Mouse (Mus musculus) CH12F3 (cell line): ENCODE data around the gene Syt5.
"Not testable (repeated sequence)": the region's sequence is repeated elsewhere in the genome, so short reads cannot be mapped to it uniquely, and the experiment has no call there.

Experiments
- in situ Hi-C: fragments of 300-500 bp; cut with MboI; formaldehyde crosslinking; loops from 2 replicates; pipeline ENCODE4 v1.14.3; 2020; ENCODE audit warnings: low sequenced_read_pairs

Syt5 gene

DNA sequence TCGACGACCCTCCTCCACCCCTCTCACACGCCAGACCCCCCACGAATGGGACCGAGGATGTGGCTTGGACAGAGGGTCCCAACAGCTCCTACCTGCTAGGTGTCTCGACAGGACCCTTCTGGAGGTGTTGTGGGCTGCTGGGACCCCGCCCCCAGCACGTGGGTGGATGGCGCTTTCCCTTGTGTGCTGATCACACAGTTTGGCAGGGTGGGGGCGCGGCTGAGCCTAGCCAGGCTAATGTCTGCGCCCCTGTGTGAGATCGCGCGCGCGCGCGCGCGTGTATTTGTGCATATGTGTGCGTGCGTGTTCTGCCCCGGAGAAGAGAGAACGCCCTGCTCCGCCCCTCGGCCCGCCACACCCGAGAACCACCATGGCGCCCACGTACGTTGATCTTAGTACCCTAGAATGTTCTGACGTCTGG, at the start of gene Syt5:
Gene Syt5, minus strand, starts transcription at position 321 of the 421 bp plus-strand sequence.
- in situ Hi-C loops, result no loop called here

DNA sequence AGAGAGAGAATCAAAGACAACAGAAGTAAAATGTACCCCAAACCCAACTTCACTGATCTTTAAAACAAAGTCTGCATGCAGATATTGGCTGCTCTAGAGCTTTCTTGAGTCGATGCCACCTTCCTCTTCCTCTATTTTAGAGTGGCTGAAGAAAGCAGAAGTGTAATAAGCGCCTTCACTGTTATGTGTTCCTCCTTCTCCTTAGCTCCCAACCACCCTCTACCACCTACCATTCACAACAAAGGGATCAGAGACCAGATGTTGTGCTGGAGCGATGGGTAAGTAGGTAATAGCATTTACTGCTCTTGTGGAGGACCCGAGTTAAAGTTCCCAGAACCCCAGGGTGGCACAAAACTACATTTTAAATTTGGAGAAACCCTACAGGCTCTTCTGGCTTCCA, 49.7 kb upstream of the Syt5 start:
- in situ Hi-C loops, result not testable (repeated sequence)

DNA sequence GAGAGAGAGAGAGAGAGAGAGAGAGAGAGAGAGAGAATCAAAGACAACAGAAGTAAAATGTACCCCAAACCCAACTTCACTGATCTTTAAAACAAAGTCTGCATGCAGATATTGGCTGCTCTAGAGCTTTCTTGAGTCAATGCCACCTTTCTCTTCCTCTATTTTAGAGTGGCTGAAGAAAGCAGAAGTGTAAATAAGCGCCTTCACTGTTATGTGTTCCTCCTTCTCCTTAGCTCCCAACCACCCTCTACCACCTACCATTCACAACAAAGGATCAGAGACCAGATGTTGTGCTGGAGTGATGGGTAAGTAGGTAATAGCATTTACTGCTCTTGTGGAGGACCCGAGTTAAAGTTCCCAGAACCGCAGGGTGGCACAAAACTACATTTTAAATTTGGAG, 34.1 kb upstream of the Syt5 start:
- in situ Hi-C loops, result not testable (repeated sequence)

DNA sequence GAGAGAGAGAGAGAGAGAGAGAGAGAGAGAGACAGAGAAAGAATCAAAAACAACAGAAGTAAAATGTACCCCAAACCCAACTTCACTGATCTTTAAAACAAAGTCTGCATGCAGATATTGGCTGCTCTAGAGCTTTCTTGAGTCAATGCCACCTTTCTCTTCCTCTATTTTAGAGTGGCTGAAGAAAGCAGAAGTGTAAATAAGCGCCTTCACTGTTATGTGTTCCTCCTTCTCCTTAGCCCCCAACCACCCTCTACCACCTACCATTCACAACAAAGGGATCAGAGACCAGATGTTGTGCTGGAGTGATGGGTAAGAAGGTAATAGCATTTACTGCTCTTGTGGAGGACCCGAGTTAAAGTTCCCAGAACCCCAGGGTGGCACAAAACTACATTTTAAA, 25.0 kb upstream of the Syt5 start:
- in situ Hi-C loops, result not testable (repeated sequence)

DNA sequence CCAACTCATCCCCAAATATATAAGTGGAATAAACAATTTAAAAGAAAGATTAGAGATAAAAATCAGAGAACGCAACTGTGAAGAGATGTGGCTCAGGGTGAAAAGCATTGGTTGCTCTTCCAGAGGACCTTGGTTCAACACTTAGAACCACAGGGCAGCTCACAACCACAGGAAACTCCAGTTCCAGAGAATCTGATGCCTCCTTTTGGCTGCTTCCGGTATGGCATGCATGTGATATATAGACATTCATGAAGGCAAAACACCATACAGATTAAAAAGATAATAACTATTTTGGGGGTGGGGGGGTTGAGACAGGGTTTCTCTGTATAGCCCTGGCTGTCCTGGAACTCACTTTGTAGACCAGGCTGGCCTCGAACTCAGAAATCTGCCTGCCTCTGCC, 15.3 kb upstream of the Syt5 start:
- in situ Hi-C loops, result no loop called here

DNA sequence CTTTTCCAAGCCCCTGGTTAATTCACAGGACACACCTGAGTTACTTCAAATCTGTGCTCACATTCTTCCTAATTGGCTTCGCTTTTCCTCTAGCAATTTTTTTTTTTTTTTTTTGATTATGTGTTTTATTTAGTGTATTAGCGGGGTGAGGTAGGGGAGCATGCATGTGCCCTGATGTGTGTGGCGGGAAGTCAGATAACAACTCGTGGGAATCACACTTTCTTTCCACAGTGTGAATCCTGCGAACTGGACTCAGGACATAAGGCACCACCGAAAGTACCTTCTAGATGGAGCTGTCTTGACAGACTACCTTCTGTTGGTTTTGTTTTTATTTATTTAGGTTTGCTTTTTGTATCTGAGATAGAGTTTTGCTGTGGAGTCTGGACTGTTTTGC, 9.8 kb upstream of the Syt5 start:
- in situ Hi-C loops, result no loop called here

DNA sequence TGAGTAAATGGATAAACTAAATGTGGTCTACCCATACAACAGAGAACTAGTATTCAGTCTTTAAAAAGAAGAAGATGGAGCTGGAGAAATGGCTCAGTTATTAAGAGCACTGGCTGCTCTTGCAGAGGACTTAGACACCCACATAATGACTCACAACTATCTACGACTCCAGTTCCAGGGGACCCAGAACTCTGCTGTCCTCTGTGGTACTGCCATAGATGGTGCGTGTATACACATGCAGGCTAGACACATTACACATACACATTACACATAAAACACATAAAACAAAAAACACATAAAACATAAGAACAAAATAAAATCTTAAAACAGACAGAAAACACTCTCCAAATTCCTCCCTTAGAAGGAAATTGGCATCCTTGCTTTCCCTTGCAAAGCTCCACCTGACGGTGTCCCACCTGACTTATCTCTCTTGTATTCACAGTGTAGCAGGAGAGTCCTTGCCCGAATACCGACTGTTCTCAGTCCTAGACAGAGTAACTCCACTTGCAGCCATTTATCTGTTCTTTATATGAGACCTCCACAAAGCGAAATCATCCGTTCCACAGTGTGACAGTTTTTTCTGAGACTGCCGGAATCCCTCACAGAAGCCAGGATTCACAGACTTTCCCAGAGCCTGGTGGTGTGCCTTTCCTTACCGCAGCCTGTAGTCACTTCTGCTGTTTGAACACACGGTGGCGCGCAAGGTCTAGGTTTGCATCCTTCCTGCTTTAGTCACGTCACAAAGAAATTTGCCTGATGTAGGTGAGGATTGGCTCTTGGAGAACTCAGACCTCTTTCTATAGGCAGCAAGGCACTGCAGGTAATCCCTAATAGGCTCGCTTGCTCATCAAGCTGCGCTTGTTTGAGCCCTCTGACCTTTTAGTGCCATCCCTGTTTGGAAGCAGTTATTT, 9.2 kb upstream of the Syt5 start:
- in situ Hi-C loops, result no loop called here

DNA sequence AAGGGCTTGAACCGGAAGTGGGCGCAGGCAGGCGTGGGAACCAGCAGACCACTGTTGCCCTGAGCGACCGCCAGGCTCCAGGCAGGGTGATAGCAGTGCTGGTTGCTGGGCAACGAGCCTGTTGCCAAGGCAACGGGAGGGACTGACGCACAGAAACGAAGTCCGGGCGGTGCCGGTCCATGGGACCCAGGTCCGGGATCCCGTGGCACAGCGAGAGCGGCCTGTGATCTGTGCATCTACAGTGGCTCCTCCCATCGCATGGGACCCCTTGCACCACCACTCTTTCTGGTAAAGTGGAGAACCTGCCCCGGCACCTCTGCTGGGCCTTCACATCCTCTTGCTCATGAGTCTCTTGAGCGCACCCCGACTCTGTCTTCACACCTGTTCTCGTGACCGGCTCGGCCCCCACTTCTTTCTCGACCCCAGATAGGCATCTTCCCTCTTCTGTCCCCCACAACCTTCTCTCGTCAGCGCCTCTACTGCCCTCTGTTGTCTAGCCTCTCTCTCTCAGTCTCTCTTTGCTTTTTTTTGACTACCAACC, 680 bp downstream of the Syt5 start:
- in situ Hi-C loops, result no loop called here

DNA sequence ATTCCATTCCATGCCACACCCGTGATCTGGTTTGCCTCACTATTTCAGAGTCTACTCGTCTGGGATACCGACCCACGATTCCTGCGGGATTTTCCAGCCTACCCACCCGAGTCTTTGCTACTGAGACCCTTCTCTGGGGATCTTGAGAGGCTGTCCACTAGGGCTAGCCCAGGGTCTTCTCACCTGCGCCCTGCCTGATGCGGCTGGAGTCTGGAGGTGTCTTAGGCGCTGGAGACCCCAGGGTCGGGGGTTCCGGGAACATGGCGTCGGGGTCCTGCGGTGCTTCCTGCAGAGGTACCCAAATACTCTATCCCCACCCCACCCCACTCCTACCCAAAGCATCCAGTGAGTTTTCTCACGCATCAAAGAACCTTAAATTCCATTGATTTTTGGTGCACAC, 1.3 kb downstream of the Syt5 start:
- in situ Hi-C loops, result no loop called here

DNA sequence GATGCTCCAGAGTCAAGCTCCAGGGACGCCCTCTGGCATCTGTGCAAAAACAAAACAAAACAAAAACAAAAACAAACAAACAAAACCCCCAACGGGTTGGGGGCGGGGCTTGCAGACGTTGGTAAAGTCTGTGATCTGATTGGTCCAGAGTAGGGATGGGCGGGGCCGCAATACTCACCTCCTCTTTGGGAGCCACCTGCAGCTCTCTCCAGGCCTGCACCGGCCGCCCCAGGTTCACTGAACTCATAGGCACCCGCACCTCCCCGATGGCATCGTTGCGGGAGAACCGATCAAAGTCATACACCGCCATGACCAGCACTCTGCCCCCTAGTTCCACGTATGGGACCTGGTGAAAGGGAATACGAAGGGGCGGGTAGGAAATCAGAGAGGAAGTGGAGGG, 5.3 kb downstream of the Syt5 start:
- in situ Hi-C loops, result no loop called here

DNA sequence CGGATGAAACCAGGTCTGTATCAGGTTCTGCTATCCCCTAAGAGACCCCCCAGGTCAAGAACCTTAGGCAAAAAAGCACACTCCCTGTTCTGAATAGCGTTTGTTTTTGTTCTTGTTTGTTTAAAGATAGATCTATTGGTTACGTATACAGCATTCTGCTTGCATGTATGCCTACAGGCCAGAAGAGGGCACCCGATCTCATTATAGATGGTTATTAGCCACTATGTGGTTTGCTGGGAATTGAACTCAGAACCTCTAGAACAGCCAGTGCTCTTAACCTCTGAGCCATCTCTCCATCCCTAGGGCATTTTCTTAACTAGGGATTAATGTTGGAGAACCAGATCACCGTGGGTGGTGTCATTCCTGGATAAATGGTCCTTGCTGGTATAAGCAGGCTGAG, 6.0 kb downstream of the Syt5 start:
- in situ Hi-C loops, result no loop called here

DNA sequence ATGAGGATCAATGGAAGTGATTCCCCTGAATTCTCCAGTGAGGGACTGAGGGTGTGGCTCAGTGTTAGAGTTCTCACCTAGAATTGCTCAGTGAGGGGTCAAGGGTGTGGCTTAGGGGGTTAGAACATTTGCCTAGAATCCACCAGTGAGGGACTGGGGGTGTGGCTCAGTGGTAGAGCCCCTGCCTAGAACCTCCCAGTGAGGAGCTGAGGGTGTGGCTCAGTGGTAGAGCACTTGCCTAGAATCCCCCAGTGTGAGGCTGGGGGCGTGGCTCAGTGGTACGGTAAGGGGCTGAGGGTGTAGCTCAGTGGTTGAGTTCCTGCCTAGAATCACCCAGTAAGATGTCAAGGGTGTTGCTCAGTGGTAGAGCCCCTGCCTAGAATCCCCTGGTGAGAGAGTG, 8.3 kb downstream of the Syt5 start:
- in situ Hi-C loops, result no loop called here

DNA sequence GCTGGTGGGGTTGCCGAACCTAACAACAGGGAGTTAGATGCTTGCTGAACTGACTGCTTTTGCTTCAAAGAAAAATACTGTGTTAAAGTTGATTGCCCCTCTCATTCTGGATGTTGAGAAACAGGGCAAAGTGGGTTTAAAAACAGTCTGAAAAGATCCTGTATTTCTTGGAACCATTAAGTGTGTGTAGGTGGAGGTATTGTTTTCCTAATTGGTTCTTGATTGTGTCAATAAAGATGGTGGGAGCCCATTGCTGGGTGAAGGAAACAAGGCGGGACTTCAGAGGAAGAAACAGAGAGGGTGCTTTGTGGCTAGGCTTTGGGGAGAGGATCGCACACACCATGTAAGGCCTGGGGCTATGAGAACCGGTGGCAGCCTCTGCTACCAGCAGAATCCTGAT, 10.2 kb downstream of the Syt5 start:
- in situ Hi-C loops, result no loop called here

DNA sequence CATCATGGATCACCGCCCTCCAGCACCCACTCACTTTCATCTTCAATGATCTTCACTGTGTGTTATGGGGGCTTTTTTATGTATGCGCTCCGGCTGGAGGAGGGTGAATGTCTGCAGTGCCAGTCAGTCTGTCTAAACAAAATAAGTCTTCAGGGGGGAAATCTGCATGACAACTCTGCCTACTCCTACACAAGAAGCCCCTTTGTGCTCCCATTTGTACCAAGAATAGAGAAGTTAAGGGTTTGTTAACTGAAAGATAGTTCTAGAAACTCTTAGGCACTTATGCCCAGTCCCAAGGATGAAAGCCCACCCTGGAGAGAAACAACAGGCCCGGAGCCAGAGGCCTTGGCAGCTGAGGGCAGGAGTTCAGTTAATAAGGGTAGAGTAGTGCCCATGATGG, 11.0 kb downstream of the Syt5 start:
- in situ Hi-C loops, result no loop called here

DNA sequence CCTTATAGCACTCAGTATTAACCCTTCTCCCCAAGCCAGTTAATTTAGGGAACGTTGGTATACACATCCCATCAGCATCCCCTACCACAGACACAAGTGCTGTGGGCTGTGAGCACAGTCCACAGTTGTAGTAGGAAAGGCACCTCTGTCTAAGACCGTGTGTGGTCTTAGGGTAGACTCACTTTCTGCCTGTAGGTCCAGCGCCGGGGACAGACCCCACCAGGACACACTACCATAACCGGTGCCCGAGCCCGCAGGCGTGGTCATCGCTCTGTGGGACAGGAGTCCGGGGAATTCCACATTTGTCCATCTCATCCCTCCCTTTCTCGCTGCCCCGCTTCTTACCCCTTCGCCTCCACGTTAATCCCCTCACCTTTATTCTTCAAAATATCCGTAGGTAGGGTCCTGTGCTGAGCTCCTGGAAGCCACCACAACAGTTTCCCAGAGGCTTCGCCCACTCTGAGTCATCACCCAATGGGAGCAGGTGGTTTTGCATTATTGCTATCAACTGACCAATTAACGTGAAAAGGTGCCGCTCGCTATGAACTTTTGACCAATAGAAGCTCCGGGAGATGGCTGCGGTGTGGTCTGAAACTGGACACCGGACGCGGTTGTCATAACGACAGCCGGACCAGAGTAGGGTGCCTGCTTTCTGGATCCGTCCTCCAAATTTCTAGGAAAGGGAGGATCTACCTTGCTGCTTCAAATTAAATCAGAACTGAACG, 15.2 kb downstream of the Syt5 start, which contains the start of gene Dnaaf3:
Gene Dnaaf3, minus strand, starts transcription at position 449 of the 725 bp plus-strand sequence.
- in situ Hi-C loops, result no loop called here

DNA sequence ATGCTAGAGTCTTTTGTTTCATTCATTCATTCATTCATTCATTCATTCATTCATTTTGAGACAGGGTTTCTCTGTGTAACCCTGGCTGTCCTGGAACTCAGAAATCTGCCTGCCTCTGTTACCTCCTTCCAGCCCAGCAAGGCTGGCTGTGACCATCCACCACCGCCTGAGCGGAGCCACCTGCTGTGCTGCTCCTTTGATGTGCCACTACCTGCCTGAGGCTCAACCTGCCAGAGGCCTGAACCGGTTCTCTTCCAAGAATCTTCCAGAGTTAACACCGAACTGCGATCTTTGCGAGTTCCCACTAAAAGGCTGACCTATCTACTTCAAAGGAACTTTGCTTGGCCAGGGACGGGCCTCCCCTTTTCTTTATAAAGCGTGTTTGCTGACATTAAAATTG, 17.2 kb downstream of the Syt5 start:
- in situ Hi-C loops, result not testable (repeated sequence)

DNA sequence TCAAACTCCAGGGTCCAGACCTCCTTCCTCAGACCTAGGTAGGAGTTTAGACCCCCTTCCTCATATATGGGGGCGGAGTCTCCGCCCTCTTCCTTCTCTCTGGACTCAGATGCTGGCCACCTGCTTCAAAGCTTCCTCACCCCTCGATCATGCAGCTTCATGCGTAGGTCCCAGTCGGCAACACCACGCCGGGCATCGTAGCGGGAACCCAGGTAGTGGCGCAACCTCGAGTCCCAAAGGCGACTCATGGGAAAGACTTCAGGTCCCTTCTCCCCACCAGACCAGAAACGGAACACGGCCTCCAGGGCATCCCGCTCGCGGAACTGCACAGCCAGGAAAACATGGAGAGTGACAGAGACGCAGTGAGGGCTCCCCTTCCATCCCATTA, 20.0 kb downstream of the Syt5 start:
- in situ Hi-C loops, result no loop called here

DNA sequence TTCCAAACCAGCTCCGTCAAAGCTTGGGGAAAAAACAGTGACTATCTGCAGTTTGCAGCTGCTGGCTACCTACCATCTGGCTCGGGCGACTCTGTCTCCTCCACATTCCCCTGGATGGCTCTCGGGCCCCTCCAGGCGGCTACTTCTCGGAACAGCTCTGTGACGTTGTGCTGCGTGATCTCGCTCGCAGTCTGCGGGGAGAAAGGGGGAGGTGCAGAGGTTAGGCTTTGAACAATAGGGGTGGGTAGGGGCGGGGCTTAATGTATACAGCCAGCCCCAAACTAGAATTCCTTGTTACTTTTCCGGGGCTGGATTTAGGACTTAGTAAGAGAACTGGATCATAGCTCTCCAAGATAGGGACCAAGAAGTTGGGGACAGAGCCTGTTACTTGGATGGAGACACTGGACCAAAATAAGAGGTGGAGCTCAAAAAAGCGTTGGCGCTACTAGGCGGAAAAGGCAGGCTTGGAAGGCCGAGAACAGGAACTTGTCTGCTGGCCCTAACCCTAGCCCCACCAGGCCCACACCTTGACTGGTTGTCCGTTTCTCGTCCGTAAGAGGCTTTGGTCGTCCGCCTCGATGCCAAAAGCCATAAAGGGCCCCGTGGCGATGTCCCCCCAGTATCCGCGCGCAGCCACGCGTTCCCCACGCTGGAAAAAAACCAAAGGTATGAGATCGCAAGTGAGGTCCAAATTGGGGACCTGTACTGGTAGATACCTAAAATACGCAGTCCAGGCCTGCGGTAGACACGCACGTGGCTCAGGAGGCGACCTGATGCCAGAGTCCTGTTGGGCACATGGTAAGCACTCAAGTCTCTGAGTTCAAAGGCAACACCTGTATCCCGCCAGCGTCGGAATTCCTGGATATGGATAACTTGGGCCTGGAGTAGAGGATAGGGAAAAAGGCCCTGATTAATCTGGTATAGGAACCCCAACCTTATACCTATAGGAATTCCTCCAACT, 20.7 kb downstream of the Syt5 start:
- in situ Hi-C loops, result no loop called here

DNA sequence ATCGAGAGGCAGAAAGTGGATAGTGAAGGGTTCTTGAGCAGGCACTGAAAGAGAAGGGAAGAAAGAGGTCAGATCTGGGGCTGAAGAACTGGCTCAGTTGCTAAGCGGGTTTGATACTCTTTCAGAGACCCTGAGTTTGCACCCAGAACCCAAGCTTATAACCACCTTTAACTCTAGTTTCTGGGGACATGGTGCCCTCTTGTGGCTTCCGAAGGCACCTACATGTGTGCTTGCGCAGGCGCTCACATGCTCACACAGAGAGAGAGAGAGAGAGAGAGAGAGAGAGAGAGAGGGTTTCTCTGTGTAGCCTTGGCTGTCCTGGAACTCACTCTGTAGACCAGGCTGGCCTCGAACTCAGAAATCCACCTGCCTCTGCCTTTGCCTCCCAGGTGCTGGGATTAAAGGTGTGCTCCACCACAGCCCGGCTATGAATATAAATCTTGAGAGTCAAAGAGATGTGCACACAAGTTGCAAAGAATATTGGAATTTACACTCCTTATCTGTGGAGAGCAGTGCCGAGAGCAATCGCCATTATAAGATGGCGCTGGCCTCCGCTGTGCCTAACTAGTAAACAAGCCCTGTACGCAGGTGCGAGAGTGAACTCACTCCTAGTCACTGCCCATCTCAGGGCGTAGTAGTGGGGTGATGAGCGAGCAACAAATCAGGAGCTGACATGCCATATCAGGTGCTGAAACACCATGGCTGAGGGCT, 23.0 kb downstream of the Syt5 start, which contains the start of gene Tnni3:
Gene Tnni3, minus strand, starts transcription at position 18 of the 711 bp plus-strand sequence.
- in situ Hi-C loops, result not testable (repeated sequence)
